Mouse (Mus musculus): Measurements from ENCODE around the gene Adarb2. TPM values are rescaled to one million over a fixed set of nuclear protein-coding genes. Genes with fewer than 3 reads are reported as not detected.

The Adarb2 gene
- polyA plus RNA-seq, 1 experiment from 2014 or later, result 30.4 TPM

DNA sequence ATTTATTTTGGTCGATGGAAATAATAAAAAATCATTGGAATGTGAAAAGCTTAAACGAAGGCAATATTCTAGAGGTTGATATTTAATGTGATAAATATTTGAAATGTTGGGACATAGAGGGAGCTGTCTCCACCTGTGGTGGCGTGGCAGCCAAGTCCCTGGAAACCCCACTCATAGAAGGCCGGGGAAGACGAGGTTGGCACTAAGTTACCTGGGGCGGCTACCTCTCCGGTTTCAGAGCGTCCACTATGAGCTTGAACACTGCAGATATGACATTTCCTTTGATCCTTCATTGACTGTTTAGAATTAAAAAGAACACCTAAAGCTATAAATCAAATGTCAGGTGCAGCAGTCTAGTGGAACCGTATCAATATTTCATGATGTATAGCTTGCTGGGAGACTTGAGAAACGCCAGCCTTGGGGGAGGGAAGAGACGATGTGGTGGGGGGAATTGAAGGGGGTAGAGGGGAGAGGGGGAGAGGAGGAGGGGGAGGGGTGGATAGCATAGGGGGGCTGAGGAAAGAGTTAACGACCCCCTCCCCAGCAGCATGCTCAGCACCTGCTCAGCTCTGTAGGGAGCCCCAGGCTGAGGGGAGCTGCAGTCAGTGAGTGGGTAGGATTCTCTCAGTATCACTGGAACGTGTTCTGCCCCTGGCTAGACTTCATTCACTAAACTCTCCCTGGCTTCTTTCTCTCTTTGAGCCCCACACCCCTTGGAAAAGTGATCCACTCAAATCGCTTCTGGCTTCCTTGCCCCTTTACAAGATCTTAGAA, 410.1 kb downstream of the Adarb2 start:
- H3K36me3 ChIP-seq (ENCODE audit: control insufficient read depth, insufficient read depth, low read length), result no peaks in the 10 kb centered on the region
- no peak overlapping the region for H3K9ac ChIP-seq (replicated peaks; ENCODE audit: low read length)
- H3K4me1 ChIP-seq (ENCODE audit: control insufficient read depth, insufficient read depth, low read length), result peaks cover 9% of the 10 kb centered on the region; the same call in 1 of the 2 replicates
- H3K9me3 ChIP-seq (ENCODE audit: control insufficient read depth, low read length), result no peaks in the 10 kb centered on the region
- no peak overlapping the region for H3K27ac ChIP-seq (replicated peaks; ENCODE audit: low read depth, low read length)
- peak; percentile 83 for ATAC-seq (ENCODE audit: low FRiP score, low TSS enrichment)
- H3K27me3 ChIP-seq (ENCODE audit: control insufficient read depth, insufficient read depth, low read length), result no peaks in the 10 kb centered on the region
- WGBS, result 55% methylated on average over 14 of the region's 14 CpGs
- DNase-seq, result peak; percentile 64
- no peak overlapping the region for H3K4me2 ChIP-seq (ENCODE audit: low read length)
- no peak overlapping the region for H3K4me3 ChIP-seq (replicated peaks; ENCODE audit: low read depth, low read length)

DNA sequence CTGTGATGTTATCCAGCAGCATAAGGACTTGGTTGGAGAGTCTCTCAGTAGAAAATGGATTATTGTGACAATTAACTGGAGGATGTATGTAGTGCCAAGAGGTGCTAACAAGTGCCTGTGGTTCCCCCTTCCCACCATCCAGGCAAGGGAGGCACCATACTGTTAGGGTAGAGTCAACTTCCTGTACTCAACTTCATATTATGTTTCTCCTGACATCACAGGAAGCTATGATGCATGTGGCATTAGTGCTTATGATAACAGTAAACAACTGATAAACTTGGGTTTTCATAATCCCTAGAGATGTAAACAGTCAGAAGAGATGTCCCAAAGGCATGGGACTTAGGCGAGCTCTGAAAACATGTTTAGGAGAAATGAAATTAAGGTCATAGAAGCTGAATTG, 414.0 kb downstream of the Adarb2 start:
- ATAC-seq (ENCODE audit: low FRiP score, low TSS enrichment) (no peak), DNase-seq (no peak)
- WGBS, result 94% methylated on average over 1 of the region's 1 CpGs
- Histone ChIP-seq H3K27me3 (ENCODE audit: control insufficient read depth, insufficient read depth, low read length) (no peaks in the 10 kb centered on the region), H3K4me1 (ENCODE audit: control insufficient read depth, insufficient read depth, low read length) (no peaks in the 10 kb centered on the region), H3K9me3 (ENCODE audit: control insufficient read depth, low read length) (no peaks in the 10 kb centered on the region), H3K27ac (replicated peaks; ENCODE audit: low read depth, low read length) (no peak overlapping the region), H3K4me3 (replicated peaks; ENCODE audit: low read depth, low read length) (no peak overlapping the region), H3K36me3 (ENCODE audit: control insufficient read depth, insufficient read depth, low read length) (no peaks in the 10 kb centered on the region), H3K4me2 (ENCODE audit: low read length) (no peak overlapping the region), H3K9ac (replicated peaks; ENCODE audit: low read length) (no peak overlapping the region)

DNA sequence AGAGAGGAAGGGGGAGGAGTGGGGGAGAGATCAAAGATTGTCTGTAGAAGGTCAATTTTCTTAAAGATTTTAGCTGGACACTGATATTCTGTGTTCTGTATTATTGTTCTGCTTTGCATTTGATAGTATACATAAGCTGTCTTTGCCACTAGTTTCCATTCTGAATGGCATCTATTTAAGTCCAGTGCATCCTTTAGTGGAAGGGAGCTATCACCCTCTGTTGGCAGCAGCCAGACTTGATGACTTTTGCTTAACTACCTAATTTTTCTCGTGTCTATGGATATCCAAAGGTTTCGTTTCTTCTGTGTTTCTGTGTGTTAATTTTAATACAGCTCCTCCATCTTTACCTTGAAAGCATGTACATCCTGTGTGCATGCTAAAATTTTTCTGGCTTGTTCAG, 419.6 kb downstream of the Adarb2 start:
- 93% methylated on average over 2 of the region's 2 CpGs for WGBS
- DNase-seq, result peak; percentile 52
- H3K4me3 ChIP-seq (replicated peaks; ENCODE audit: low read depth, low read length), result no peak overlapping the region
- H3K27ac ChIP-seq (replicated peaks; ENCODE audit: low read depth, low read length), result no peak overlapping the region
- no peaks in the 10 kb centered on the region for H3K36me3 ChIP-seq (ENCODE audit: control insufficient read depth, insufficient read depth, low read length)
- no peak for ATAC-seq (ENCODE audit: low FRiP score, low TSS enrichment)
- no peaks in the 10 kb centered on the region for H3K4me1 ChIP-seq (ENCODE audit: control insufficient read depth, insufficient read depth, low read length)
- H3K27me3 ChIP-seq (ENCODE audit: control insufficient read depth, insufficient read depth, low read length), result no peaks in the 10 kb centered on the region
- no peak overlapping the region for H3K4me2 ChIP-seq (ENCODE audit: low read length)
- H3K9ac ChIP-seq (replicated peaks; ENCODE audit: low read length), result no peak overlapping the region
- H3K9me3 ChIP-seq (ENCODE audit: control insufficient read depth, low read length), result no peaks in the 10 kb centered on the region

DNA sequence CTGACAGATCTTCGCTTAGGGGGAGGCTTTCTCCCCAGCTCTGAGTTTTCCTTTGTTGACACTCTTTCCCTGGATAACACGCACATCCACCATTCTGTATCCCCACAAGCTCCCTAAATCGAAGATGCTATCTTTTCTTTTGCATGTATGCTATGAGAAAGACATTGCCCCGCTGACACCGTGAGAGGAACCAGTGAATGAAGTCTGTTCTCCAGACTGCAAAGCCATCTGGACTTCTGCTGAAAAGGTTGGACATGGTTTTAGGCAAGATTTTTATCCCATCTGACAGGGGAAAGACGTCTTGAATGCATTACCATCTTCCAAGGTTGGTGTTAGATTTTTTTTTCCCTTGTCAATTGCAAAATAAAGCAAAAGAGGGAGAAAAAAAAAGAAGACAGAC, 426.9 kb downstream of the Adarb2 start:
- DNase-seq (no peak), ATAC-seq (ENCODE audit: low FRiP score, low TSS enrichment) (no peak)
- Histone ChIP-seq H3K27ac (replicated peaks; ENCODE audit: low read depth, low read length) (no peak overlapping the region), H3K4me3 (replicated peaks; ENCODE audit: low read depth, low read length) (no peak overlapping the region), H3K9me3 (ENCODE audit: control insufficient read depth, low read length) (no peaks in the 10 kb centered on the region), H3K27me3 (ENCODE audit: control insufficient read depth, insufficient read depth, low read length) (no peaks in the 10 kb centered on the region), H3K9ac (replicated peaks; ENCODE audit: low read length) (no peak overlapping the region), H3K4me1 (ENCODE audit: control insufficient read depth, insufficient read depth, low read length) (0 out of 2 replicates have a peak, but pooled peaks cover 6% of the 10 kb centered on the region), H3K4me2 (ENCODE audit: low read length) (no peak overlapping the region), H3K36me3 (ENCODE audit: control insufficient read depth, insufficient read depth, low read length) (no peaks in the 10 kb centered on the region)
- 35% methylated on average over 6 of the region's 6 CpGs for WGBS

DNA sequence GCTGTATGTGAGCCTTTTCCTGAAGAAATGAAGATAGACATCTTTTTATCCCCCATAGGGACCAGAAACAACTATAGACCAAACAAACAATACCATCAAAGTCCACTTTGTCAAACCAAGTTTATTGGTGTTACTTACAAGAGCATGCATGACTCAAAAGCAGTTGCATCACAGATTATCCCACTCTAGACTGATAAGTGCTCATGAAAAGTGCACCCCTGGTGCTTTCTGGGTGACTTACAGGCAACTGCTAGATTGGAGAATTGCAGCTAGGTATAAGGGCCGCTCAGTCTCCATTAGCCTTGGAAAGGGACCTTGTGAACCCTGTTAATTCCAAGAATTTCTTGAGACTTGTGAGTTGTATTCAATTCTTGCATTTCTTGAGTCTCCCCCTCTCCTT, 429.0 kb downstream of the Adarb2 start:
- DNase-seq (no peak), ATAC-seq (ENCODE audit: low FRiP score, low TSS enrichment) (no peak)
- Histone ChIP-seq H3K4me3 (replicated peaks; ENCODE audit: low read depth, low read length) (no peak overlapping the region), H3K9ac (replicated peaks; ENCODE audit: low read length) (no peak overlapping the region), H3K27me3 (ENCODE audit: control insufficient read depth, insufficient read depth, low read length) (no peaks in the 10 kb centered on the region), H3K36me3 (ENCODE audit: control insufficient read depth, insufficient read depth, low read length) (no peaks in the 10 kb centered on the region), H3K4me2 (ENCODE audit: low read length) (no peak overlapping the region), H3K4me1 (ENCODE audit: control insufficient read depth, insufficient read depth, low read length) (0 out of 2 replicates have a peak, but pooled peaks cover 6% of the 10 kb centered on the region), H3K9me3 (ENCODE audit: control insufficient read depth, low read length) (no peaks in the 10 kb centered on the region), H3K27ac (replicated peaks; ENCODE audit: low read depth, low read length) (no peak overlapping the region)
- WGBS, result 91% methylated on average over 1 of the region's 1 CpGs

DNA sequence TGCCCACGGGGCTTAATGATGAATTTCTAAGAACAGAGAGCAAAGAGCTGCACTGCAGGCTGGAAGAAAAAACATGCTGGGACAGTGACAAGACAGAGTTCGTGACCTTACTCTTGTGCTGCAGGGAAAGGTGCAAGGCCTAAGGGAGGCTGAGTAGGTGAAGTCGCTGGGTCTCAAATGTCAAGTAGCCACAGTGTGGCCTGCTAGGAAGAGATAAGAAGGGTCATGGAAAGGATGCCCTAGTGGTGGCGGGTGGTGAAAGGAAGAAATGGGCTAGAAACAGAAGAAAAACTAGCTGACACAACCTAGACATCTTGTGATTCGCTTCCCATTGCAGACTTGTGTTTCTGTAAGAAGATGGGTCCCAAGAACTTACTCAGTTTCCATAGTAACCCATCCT, 429.4 kb downstream of the Adarb2 start:
- 0 out of 2 replicates have a peak, but pooled peaks cover 6% of the 10 kb centered on the region for H3K4me1 ChIP-seq (ENCODE audit: control insufficient read depth, insufficient read depth, low read length)
- H3K4me2 ChIP-seq (ENCODE audit: low read length), result no peak overlapping the region
- DNase-seq (no peak), ATAC-seq (ENCODE audit: low FRiP score, low TSS enrichment) (no peak)
- H3K4me3 ChIP-seq (replicated peaks; ENCODE audit: low read depth, low read length), result no peak overlapping the region
- H3K27ac ChIP-seq (replicated peaks; ENCODE audit: low read depth, low read length), result no peak overlapping the region
- H3K27me3 ChIP-seq (ENCODE audit: control insufficient read depth, insufficient read depth, low read length), result no peaks in the 10 kb centered on the region
- H3K36me3 ChIP-seq (ENCODE audit: control insufficient read depth, insufficient read depth, low read length), result no peaks in the 10 kb centered on the region
- 73% methylated on average over 5 of the region's 5 CpGs for WGBS
- no peak overlapping the region for H3K9ac ChIP-seq (replicated peaks; ENCODE audit: low read length)
- no peaks in the 10 kb centered on the region for H3K9me3 ChIP-seq (ENCODE audit: control insufficient read depth, low read length)

DNA sequence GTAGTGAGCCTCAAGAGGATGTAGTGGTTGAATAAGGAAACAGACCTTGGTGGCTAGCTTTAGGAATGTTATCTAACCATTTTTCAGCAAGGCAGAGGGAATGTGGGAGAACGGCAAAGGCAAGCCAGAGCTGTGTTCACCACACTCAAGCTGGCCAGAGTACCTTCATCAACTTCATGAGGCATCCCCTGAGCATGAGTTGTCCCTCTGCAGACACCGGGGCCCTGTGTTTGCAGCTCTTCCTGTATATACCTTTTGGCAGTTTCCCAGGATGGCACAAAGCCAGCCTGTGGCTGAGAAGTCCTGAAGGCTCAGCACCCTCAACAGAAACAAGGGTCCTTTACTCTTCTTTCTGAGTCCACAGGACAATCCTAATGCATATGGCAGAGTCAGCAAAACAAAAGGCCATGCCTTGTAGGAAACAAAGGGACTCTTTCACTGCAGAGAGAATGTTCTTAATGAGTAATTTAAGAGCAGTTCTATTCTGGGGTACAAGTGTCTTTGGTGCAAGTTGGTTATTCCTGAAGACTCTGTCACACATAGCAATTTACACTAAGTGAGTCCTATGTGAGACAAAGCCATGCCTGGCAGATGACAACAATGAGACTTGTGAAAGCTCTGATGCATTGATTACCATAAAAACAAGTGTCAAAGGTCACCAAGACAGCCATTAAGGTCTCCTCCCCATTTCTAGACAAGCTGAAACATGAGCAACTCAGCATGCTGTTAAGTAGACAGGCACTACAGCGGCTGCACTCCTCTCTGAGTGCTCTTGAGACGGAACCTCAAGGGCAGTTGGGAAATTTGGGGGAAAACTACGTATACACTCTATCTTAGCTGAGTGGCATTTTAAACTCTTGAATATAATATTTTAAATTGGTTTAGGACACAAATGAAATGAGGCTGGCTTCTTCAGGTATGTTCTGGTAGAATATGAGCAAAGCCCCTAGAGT, 431.0 kb downstream of the Adarb2 start:
- no peak for DNase-seq

DNA sequence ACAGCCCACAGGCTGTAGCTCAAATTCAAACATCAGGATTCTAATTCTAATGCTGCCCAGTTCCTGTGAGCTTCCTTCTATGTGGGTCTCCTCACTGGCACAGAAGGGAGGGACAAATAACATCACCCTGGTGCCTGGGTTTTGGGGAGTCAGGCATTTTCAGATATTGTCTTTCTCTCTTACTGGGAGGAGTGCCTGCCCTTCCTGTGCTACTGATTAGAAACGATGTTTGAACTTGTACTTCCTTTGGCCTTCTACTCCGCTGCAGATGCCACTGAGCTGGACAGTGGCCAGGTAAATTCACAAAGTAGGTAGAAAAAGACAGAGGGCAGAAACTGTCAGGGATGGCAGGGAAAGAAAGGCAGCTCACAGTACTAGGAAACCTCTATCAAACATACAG, 439.4 kb downstream of the Adarb2 start:
- DNase-seq, result no peak
- no peaks in the 10 kb centered on the region for H3K27me3 ChIP-seq (ENCODE audit: control insufficient read depth, insufficient read depth, low read length)
- H3K4me1 ChIP-seq (ENCODE audit: control insufficient read depth, insufficient read depth, low read length), result no peaks in the 10 kb centered on the region
- H3K4me2 ChIP-seq (ENCODE audit: low read length), result no peak overlapping the region
- H3K9me3 ChIP-seq (ENCODE audit: control insufficient read depth, low read length), result no peaks in the 10 kb centered on the region
- no peak overlapping the region for H3K9ac ChIP-seq (replicated peaks; ENCODE audit: low read length)
- ATAC-seq (ENCODE audit: low FRiP score, low TSS enrichment), result no peak
- no peaks in the 10 kb centered on the region for H3K36me3 ChIP-seq (ENCODE audit: control insufficient read depth, insufficient read depth, low read length)
- no peak overlapping the region for H3K27ac ChIP-seq (replicated peaks; ENCODE audit: low read depth, low read length)
- H3K4me3 ChIP-seq (replicated peaks; ENCODE audit: low read depth, low read length), result no peak overlapping the region
- 92% methylated on average over 2 of the region's 2 CpGs for WGBS

More for the DNA sequence above, 431.0 kb downstream of the Adarb2 start:
- H3K4me1 ChIP-seq (ENCODE audit: control insufficient read depth, insufficient read depth, low read length), result 0 out of 2 replicates have a peak, but pooled peaks cover 6% of the 10 kb centered on the region
- no peaks in the 10 kb centered on the region for H3K36me3 ChIP-seq (ENCODE audit: control insufficient read depth, insufficient read depth, low read length)
- no peak overlapping the region for H3K9ac ChIP-seq (replicated peaks; ENCODE audit: low read length)
- no peaks in the 10 kb centered on the region for H3K27me3 ChIP-seq (ENCODE audit: control insufficient read depth, insufficient read depth, low read length)
- 88% methylated on average over 5 of the region's 5 CpGs for WGBS
- H3K4me2 ChIP-seq (ENCODE audit: low read length), result no peak overlapping the region
- ATAC-seq (ENCODE audit: low FRiP score, low TSS enrichment), result no peak
- H3K9me3 ChIP-seq (ENCODE audit: control insufficient read depth, low read length), result no peaks in the 10 kb centered on the region
- H3K4me3 ChIP-seq (replicated peaks; ENCODE audit: low read depth, low read length), result no peak overlapping the region
- H3K27ac ChIP-seq (replicated peaks; ENCODE audit: low read depth, low read length), result no peak overlapping the region
